Mouse (Mus musculus) embryonic stem cell, embryonic (primary cell): ENCODE measurements around the gene Ptgr1.

Experiments
- CTCF ChIA-PET, 4 experiments: fragments of 300-600 bp in 2 of 4; fragments of 350-600 bp in 2 of 4; sonication (Branson Sonifier 250); formaldehyde crosslinking; loops; one replicate each; lab custom pipeline; 2022; ENCODE audit warnings: inconsistent platforms in 2 of 4; lab: Charles Lee
- POLR2A ChIA-PET, 4 experiments: fragments of 300-600 bp in 2 of 4; fragments of 350-600 bp in 2 of 4; sonication (Branson Sonifier 250); formaldehyde crosslinking; loops; one replicate each; lab custom pipeline; 2022; ENCODE audit warnings: antibody characterized with exemption in 4 of 4, inconsistent platforms in 1 of 4; lab: Charles Lee

Ptgr1 gene

DNA sequence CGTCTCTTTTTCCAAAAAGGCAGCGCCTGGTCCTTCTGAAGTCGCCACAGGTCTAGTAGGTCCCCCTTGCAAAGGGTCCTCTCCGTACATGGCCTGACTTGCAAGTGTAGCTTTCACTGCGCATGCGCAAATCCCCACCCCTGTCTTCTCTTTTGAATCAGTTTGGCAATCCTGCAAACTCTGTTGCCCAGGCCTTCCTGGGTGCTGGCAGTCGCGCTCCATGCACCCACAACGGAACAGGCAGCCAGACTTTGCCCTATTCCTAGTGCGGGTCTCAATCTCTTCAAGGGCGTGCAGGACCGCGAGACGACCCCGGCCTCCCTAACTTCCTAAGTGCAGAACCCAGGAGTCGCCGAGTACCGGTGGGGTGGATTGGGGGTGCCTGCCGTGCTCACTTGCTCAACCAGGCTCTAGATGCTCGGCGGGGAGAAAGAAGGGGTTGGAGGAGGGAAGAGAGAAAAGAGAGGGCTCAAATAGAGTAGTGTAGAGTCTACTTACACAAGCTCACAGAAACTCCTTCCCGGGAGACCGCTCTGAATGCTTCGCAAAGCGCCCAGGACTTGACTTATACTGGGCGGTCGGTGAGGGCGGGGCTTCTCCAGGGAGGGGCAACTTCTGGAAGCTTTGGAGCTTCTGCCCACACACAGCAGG is at the start of gene Ptgr1:
Ptgr1 (minus strand) TSS at position 580 of the 651 bp plus-strand sequence.
- POLR2A ChIA-PET: interaction anchor here in 3 of 4 experiments (0.6 to 6.2 kb wide), 32 partner anchors 9 to 559 kb away, joined by 3 to 77 read pairs (median 5); partner anchors contain the start of genes Dnajc25 (in 2 of the 3), Gm20503 (in 2 of the 3), Gng10 (in 2 of the 3) and Ecpas (in 1 of the 3)

DNA sequence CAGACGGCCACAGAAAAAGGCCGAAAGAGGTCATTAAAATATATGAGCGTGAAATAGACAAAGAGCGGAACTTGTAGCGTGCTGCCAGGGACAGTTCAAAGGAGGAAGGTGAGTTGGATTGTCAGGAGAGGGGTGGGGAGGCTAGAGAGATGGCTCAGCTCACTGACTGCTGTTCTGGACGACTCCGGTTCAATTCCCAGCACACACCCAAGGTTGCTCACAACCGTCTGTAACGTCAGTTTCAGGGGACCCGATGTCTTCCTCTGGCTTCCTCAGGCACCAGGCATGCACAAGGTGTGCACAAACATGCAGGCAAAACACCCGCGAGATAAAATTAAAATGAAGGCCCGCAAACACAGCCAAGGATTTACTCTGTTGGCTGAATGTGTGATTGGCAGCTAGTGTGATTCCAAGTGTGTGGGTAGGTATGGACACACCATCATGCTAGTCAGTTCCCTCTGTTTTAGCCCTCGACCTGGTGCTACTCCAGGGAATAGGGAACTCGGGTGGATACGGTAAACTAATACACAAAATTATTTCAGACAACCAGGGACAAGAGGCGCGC is 48.9 kb upstream of the Ptgr1 start:
- CTCF ChIA-PET: interaction anchor here in 3 of 4 experiments (0.6 to 2.4 kb wide), 14 partner anchors 11 to 621 kb away, joined by 3 to 17 read pairs (median 6); partner anchors contain the start of genes Ecpas (in 2 of the 3) and Gm20503 (in 1 of the 3)
- POLR2A ChIA-PET: interaction anchor here in 2 of 4 experiments (1.1 to 3.5 kb wide), 13 partner anchors 8 to 593 kb away, joined by 3 to 15 read pairs (median 5); partner anchors contain the start of genes Gm20503 (in 1 of the 2) and Ptgr1 (in 1 of the 2)

More for the DNA sequence above, at the start of gene Ptgr1:
- CTCF ChIA-PET: interaction anchor here (0.5 to 3.8 kb wide), 12 partner anchors 8 to 604 kb away, joined by 3 to 45 read pairs (median 6); partner anchors contain the start of gene Dnajc25 (in 1 of the 4)

GRCm38 (mm10) chr4:59034918-59035785 is 48.2 kb upstream of the Ptgr1 start, which contains the start of gene Gng10:
Gng10 (plus strand) TSS chr4:59035088.
- CTCF ChIA-PET: interaction anchor here (0.5 to 2.4 kb wide), 9 partner anchors 12 to 227 kb away, joined by 3 to 17 read pairs (median 4); no protein-coding TSS in a partner anchor
- POLR2A ChIA-PET: interaction anchor here in 3 of 4 experiments (0.7 to 3.5 kb wide), 17 partner anchors 8 to 593 kb away, joined by 3 to 15 read pairs (median 4); partner anchors contain the start of genes Ptgr1 (in 2 of the 3) and Ecpas (in 1 of the 3)

DNA sequence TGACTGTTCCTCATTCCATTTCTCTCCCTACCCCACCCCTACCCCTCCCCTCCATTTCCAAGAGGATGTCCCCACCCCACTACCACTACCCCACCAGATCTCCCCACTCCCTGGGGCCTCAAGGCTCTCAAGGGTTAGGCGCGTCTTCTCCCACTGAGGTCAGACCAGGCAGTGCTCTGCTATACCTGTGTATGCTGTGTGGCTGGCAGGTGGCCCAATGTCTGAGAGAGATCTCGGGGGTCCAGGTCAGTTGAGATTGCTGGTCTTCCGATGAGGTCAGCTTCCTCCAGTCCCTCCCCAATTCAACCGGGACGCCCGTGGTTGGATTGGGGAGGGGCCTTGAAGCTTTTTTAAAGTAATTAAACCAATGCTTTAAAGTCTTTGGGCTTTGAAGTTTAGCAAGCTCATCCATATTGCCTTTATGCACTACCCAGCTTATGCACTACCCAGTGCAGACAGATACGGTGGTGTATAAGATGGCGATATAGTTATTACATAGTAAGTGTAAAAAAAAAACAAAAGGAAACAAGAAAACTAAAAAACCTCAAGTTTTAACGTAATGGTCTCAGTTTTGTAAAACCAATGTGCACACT is 47.5 kb upstream of the Ptgr1 start:
- ChIA-PET CTCF (interaction anchor here (0.5 to 1.8 kb wide), 8 partner anchors 12 to 1036 kb away, joined by 3 to 10 read pairs (median 4); no protein-coding TSS in a partner anchor), POLR2A (interaction anchor here in 3 of 4 experiments (0.7 to 3.5 kb wide), 16 partner anchors 8 to 122 kb away, joined by 3 to 15 read pairs (median 4); partner anchors contain the start of genes Ptgr1 (in 2 of the 3) and Ecpas (in 1 of the 3))

GRCm38 (mm10) chr4:59016922-59017321 is 30.0 kb upstream of the Ptgr1 start:
- ChIA-PET POLR2A (interaction anchor here in 1 of 4 experiments (0.6 kb wide), 1 partner anchor 512 kb away, joined by 4 read pairs; no protein-coding TSS in a partner anchor), CTCF (no interaction called here)

DNA sequence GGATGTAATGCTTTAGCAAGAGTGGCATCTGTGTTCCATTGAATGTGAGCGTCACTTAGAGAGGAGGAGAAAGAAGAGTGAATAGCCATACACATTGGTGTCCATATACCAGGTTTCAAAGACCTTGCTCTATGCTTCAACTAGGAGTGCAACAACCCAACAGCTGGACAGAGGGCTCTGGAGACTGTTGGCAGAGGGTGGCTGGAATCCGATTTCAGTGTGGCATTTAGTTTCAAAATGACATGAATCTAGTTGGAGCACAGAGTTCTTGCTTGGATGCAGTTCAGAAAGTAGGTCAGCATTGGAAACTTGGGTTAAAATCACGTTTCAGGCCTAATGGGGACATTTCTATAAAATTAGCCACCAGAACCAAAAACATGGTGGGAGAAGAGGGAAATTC is 28.3 kb upstream of the Ptgr1 start:
- POLR2A ChIA-PET: interaction anchor here in 1 of 4 experiments (1.5 kb wide), 1 partner anchor 10 kb away, joined by 4 read pairs; no protein-coding TSS in a partner anchor
- CTCF ChIA-PET: no interaction called here

GRCm38 (mm10) chr4:59011446-59011845 is 24.5 kb upstream of the Ptgr1 start:
- ChIA-PET POLR2A (interaction anchor here in 1 of 4 experiments (1.3 to 1.6 kb wide), 2 partner anchors 11 to 25 kb away, joined by 4 read pairs; no protein-coding TSS in a partner anchor), CTCF (interaction anchor here in 2 of 4 experiments (0.6 to 1.5 kb wide), 3 partner anchors 11 to 62 kb away, joined by 3 to 4 read pairs (median 4); no protein-coding TSS in a partner anchor)

DNA sequence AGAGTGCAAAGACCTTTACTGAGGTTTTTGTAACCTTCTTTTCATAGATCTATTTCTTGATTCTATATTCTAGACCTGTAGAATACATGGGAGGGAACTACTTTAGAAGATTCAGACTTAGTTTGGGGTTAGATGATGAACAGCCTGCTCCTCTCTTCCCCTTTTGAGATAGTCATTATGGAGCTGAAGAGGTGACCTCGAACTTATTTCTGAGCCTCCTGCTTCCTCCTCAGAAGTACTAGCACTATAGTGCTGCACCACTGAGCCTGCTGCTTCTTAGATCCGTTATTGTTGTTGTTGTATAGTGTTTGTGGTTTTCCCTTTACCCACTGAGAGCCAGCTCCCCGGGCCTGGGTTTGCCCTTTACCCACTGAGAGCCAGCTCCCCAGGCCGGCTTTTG is 22.8 kb upstream of the Ptgr1 start:
- ChIA-PET POLR2A (interaction anchor here in 2 of 4 experiments (0.5 to 1.6 kb wide), 6 partner anchors 9 to 25 kb away, joined by 3 to 5 read pairs (median 4); partner anchors contain the start of gene Gng10 (in 1 of the 2)), CTCF (interaction anchor here in 3 of 4 experiments (0.7 to 1.2 kb wide), 3 partner anchors 10 to 27 kb away, joined by 3 to 5 read pairs (median 3); no protein-coding TSS in a partner anchor)

DNA sequence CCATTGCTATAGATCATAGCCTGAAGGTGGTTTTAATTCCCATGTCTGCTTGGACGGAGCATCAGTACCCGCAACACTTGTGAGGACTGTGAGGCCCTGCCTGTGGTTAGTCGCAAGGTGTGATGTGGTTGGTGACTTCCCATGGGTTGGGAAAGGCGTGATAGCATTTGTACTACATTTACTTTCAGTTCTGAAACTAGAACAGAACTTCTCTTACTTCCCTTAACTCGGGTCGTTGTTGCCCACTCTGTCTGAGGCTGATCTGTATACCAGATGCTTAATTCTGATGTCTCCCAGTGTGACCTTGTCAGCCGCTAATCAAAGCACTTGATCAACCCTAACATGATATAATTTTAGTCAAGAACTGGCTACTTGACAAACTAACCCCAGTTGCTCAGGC is 22.3 kb upstream of the Ptgr1 start:
- POLR2A ChIA-PET: interaction anchor here in 2 of 4 experiments (1.0 to 1.6 kb wide), 4 partner anchors 9 to 25 kb away, joined by 3 to 5 read pairs (median 4); partner anchors contain the start of gene Gng10 (in 1 of the 2)
- CTCF ChIA-PET: interaction anchor here in 3 of 4 experiments (0.7 to 1.2 kb wide), 3 partner anchors 9 to 27 kb away, joined by 3 to 5 read pairs (median 3); no protein-coding TSS in a partner anchor

DNA sequence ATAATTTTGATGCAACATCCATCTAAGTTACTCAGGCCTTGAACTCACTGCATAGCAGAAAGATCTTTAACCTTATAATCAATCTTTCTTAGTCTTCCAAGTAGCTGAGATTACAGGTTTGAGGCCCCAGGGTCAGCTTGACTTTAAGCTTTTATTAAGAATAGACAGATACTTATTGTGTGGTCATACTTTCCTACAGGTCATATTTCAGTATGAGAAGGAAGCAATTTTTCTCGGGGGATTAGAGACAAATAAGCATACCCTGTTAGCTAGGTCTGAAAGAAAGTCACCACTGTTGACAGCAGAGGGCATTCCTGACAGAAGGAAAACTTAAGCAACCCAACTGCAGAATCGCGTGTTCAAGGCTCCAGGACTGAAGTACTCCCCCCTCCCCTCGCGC is 21.1 kb upstream of the Ptgr1 start:
- ChIA-PET CTCF (interaction anchor here in 1 of 4 experiments (0.8 kb wide), 1 partner anchor 8 kb away, joined by 3 read pairs; no protein-coding TSS in a partner anchor), POLR2A (interaction anchor here in 2 of 4 experiments (0.5 to 1.6 kb wide), 4 partner anchors 13 to 27 kb away, joined by 3 to 5 read pairs (median 4); partner anchors contain the start of gene Gng10 (in 1 of the 2))

- POLR2A ChIA-PET: interaction anchor here in 2 of 4 experiments (0.7 to 1.2 kb wide), 2 partner anchors 21 to 95 kb away, joined by 3 read pairs; no protein-coding TSS in a partner anchor
Observed at GRCm38 (mm10) chr4:59007016-59007415, 20.1 kb upstream of the Ptgr1 start.

DNA sequence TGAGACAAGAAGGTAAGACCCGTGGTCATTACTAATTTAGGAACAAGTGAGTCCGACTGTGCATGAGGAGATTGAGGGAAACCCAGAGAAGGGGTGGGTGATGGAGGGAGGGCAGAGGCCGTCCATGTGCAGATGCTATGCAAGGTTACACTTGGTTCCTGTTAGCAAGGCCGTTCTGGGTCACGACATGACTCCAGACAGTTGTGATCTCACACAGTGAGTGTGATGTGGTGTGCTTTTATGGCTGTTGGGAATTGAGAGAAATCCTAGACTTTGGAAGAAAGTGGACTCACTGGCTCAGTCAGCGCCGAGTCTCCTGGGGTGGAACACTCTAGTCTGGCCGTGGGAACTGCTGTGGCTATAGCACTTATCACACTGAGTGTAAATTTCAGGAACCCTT is 19.3 kb upstream of the Ptgr1 start:
- CTCF ChIA-PET: no interaction called here
- POLR2A ChIA-PET: no interaction called here

More at GRCm38 (mm10) chr4:59007016-59007415, 20.1 kb upstream of the Ptgr1 start:
- CTCF ChIA-PET: interaction anchor here in 1 of 4 experiments (0.6 kb wide), 1 partner anchor 20 kb away, joined by 5 read pairs; no protein-coding TSS in a partner anchor

DNA sequence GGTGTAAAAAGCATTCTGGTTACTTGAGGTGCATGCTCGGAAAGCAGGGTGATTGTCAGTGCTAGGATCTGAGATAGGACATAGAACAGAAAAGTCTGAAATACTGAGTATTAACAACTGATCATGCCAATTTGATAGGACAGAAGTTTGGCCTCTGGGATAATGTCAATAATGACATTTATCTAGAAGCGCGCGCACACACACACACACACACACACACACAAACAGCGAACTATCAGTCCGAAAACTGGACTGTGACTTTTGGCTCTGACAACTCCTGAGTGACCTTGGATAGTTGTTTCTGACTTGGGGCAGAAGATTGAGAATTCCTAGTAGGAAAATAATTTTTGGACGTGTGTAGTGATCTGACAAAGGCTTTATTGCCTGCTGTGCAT is 16.9 kb upstream of the Ptgr1 start:
- POLR2A ChIA-PET: interaction anchor here in 3 of 4 experiments (0.6 to 2.2 kb wide), 5 partner anchors 16 to 1328 kb away, joined by 3 to 14 read pairs (median 8); partner anchors contain the start of gene Ptgr1 (in 2 of the 3)

GRCm38 (mm10) chr4:59002948-59003805 is 16.3 kb upstream of the Ptgr1 start, which contains the start of gene Gm20503:
Gm20503 (plus strand) TSS chr4:59003210.
- POLR2A ChIA-PET: interaction anchor here in 3 of 4 experiments (0.6 to 2.2 kb wide), 7 partner anchors 11 to 92 kb away, joined by 3 to 14 read pairs (median 4); partner anchors contain the start of gene Ptgr1 (in 2 of the 3)
- CTCF ChIA-PET: interaction anchor here in 3 of 4 experiments (0.5 to 1.3 kb wide), 7 partner anchors 18 to 924 kb away, joined by 3 to 9 read pairs (median 3); no protein-coding TSS in a partner anchor

More for the DNA sequence above, 16.9 kb upstream of the Ptgr1 start:
- CTCF ChIA-PET: interaction anchor here in 2 of 4 experiments (0.6 to 1.0 kb wide), 3 partner anchors 18 to 734 kb away, joined by 3 read pairs; no protein-coding TSS in a partner anchor

GRCm38 (mm10) chr4:59000614-59001013 is 13.7 kb upstream of the Ptgr1 start:
- POLR2A ChIA-PET: interaction anchor here in 3 of 4 experiments (0.6 to 3.6 kb wide), 16 partner anchors 9 to 573 kb away, joined by 3 to 77 read pairs (median 5); partner anchors contain the start of genes Ptgr1 (in 3 of the 3), Ecpas (in 1 of the 3) and Gng10 (in 1 of the 3)
- CTCF ChIA-PET: interaction anchor here (0.6 to 3.7 kb wide), 34 partner anchors 10 to 1301 kb away, joined by 3 to 45 read pairs (median 4); partner anchors contain the start of genes Ptgr1 (in 3 of the 4) and Gng10 (in 1 of the 4)
